Mouse (Mus musculus) 3134 (cell line): ENCODE measurements around the gene Gsg1.
A peak's percentile ranks its signal among the peaks of the same experiment; 100 is the strongest.

Experiments used
- DNase-seq: peaks from one replicate; pipeline ENCODE4 v3.0.0-alpha.2; 2011; ENCODE audit warnings: low spot score; ENCODE audit not compliant: insufficient read length; ENCODE audit errors: extremely low read depth

Gsg1 gene

GRCm38 (mm10) chr6:135262565-135262964 lies 8.4 kb upstream of the Gsg1 start:
- DNase-seq = peak; percentile 52

GRCm38 (mm10) chr6:135261124-135261523 lies 7.0 kb upstream of the Gsg1 start:
- DNase-seq = no peak

- DNase-seq = no peak
Observed at GRCm38 (mm10) chr6:135260435-135260834, 6.3 kb upstream of the Gsg1 start.

GRCm38 (mm10) chr6:135252728-135253077 lies 1.4 kb downstream of the Gsg1 start:
- DNase-seq = peak; percentile 100

- DNase-seq = no peak
Observed at GRCm38 (mm10) chr6:135251849-135252727, 2.1 kb downstream of the Gsg1 start.

- DNase-seq = no peak
Observed at GRCm38 (mm10) chr6:135250926-135251699, 3.0 kb downstream of the Gsg1 start.

- peak; percentile 89 for DNase-seq
Observed at GRCm38 (mm10) chr6:135249846-135250531, 4.2 kb downstream of the Gsg1 start.

GRCm38 (mm10) chr6:135247861-135248260 lies 6.3 kb downstream of the Gsg1 start:
- DNase-seq = no peak

- no peak for DNase-seq
Observed at GRCm38 (mm10) chr6:135245586-135245985, 8.6 kb downstream of the Gsg1 start.

- no peak for DNase-seq
Observed at GRCm38 (mm10) chr6:135240361-135240760, 13.8 kb downstream of the Gsg1 start.

- DNase-seq = no peak
Observed at GRCm38 (mm10) chr6:135238211-135238610, 15.9 kb downstream of the Gsg1 start.

- DNase-seq = no peak
Observed at GRCm38 (mm10) chr6:135237326-135237725, 16.8 kb downstream of the Gsg1 start.

- DNase-seq = no peak
Observed at GRCm38 (mm10) chr6:135236576-135236975, 17.6 kb downstream of the Gsg1 start.

- DNase-seq = no peak
Observed at GRCm38 (mm10) chr6:135235742-135236141, 18.4 kb downstream of the Gsg1 start.

GRCm38 (mm10) chr6:135232443-135233182 lies 21.5 kb downstream of the Gsg1 start:
- DNase-seq = no peak

- DNase-seq = no peak
Observed at GRCm38 (mm10) chr6:135230586-135230985, 23.6 kb downstream of the Gsg1 start.

- DNase-seq = peak; percentile 42
Observed at GRCm38 (mm10) chr6:135228465-135228941, 25.6 kb downstream of the Gsg1 start.

GRCm38 (mm10) chr6:135223786-135224416 lies 30.2 kb downstream of the Gsg1 start:
- no peak for DNase-seq

- DNase-seq = no peak
Observed at GRCm38 (mm10) chr6:135219916-135220315, 34.2 kb downstream of the Gsg1 start.

GRCm38 (mm10) chr6:135218330-135218729 lies 35.8 kb downstream of the Gsg1 start:
- no peak for DNase-seq
